Mouse (Mus musculus): Measurements from ENCODE around the gene Kcmf1. TPM values are rescaled to one million over a fixed set of nuclear protein-coding genes. Genes with fewer than 3 reads are reported as not detected.
"Not testable (repeated sequence)": the region's sequence is repeated elsewhere in the genome, so short reads cannot be mapped to it uniquely, and the experiment has no call there.

The Kcmf1 gene
- total RNA-seq, 2 experiments from 2014 or later: 57.8 to 64.1 TPM

DNA sequence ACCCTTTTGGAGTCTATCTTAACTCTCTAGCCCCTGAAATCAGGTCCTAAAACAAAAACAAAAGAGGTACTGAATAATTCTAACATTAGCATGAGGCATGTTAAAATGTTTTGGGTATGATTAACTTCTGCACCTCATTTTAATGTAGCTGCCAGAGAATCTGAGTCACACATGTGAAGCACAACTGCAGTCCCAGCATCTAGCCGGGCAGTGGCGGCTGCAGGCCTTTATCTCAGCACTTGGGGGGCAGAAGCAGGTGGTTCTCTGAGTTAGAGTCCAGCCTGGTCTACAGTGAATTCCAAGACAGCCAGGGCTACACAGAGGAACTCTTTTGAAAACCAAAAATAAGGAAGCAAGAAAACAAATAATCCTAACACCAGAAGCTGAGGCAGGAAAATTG lies 11.1 kb downstream of the Kcmf1 start:
- Histone ChIP-seq H3K4me3 (no peak overlapping the region), H3K27ac (no peak overlapping the region)
- no peak for TF ChIP-seq CTCF (conservative IDR thresholded peaks at IDR 0.05)
- DNase-seq (ENCODE audit: low spot score in 2 of 2): no peak

DNA sequence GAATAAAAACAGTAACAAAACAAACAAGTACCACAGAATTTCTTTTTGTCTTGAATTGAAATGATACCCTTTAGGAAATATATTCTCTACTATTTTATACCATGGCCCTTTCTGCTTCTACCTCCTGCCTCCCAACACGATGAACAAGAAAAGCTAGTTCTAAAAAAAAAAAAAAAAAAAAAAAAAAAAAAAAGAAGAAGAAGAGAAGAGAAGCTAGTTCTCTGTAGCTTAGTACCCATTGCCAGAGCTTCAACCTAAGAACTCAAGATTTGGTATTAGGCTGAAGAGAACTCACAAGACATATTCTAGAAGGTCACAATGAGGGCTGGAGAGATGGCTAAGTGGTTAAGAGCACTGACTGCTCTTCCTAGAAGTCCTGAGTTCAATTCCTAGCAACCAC lies 14.5 kb downstream of the Kcmf1 start:
- Histone ChIP-seq H3K4me3 (no peak overlapping the region), H3K27ac (no peak overlapping the region)
- no peak for TF ChIP-seq CTCF (conservative IDR thresholded peaks at IDR 0.05)
- DNase-seq (ENCODE audit: low spot score in 2 of 2): no peak

DNA sequence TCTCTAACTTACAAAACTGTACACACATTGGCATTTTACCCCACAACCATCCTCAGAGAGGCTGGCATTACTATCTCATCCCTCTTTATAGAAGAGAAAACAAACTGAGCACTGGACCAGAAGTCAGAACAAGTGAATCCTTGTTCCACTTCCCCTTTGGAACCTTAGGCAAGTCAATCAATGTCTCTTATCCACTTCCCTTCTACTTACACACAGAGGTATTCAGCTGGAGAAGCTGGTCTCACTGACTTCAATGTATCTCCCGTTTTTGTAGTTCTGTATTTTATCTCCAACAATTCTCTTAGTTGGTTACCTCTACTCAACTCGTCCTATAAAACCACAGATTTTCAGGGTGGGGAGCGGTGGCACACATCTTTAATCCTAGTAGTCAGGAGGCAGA lies 15.0 kb downstream of the Kcmf1 start:
- no peak for DNase-seq (ENCODE audit: low spot score in 2 of 2)
- Histone ChIP-seq H3K4me3 (no peak overlapping the region), H3K27ac (no peak overlapping the region)
- no peak for TF ChIP-seq CTCF (conservative IDR thresholded peaks at IDR 0.05)

DNA sequence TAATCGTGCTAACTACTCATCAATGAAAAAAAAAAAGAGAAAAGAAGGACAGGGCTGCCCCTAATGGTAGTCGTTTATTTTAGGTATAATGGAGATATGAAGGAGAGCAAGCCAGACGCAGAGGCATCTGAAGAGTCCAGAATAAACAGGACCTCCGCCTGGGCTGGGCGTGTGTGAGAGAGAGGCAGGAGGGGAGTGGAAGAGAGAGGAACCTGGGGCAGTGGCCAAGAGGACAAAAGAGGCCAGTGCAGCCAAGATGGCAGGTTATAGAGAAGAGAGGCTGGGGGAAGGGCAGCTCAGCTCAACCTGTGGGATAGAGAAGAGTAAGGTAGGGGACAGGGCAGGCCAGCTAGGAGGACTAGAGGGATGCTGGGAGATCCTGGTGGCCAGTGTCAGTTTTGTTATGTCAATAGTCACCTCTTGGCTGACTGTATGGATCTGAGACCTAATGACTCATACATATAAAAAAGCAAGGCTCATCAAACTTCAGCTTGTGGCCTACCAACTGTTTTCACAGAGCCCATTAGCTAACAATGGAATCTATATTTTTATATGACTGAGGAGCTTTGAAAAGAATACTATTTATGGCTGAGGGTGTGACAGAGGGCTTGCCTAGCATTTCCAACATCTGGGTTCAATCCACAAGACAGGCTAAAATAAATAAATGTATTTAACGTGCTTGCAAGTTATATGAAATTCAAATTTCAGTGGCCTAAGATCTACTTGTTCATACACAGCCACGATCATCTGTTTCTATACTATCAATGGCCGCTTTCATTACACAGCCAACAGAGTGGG lies 16.9 kb downstream of the Kcmf1 start:
- no peak for DNase-seq (ENCODE audit: low spot score in 2 of 2)
- Histone ChIP-seq H3K4me3 (no peak overlapping the region), H3K27ac (no peak overlapping the region)
- TF ChIP-seq CTCF (conservative IDR thresholded peaks at IDR 0.05): no peak

DNA sequence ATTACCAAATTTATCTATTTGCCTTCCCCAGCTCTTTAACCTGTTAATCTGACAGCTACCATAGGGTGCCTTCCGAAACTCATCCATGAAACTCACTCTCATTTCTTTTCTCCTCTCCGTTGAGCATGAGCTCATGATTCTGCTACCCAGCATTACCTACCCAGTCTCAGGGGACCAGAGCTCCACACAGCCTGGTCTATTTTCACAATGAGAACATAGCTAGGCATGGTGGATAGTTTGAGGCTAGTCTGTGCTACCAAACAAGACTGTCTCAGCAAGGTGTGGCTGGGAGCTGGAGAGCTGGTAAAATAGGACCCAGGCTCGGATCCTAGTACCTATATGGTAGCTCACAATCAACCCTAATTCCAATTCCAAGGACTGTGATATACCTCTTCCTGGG lies 17.6 kb downstream of the Kcmf1 start:
- Histone ChIP-seq H3K27ac (no peak overlapping the region), H3K4me3 (no peak overlapping the region)
- DNase-seq (ENCODE audit: low spot score in 2 of 2): no peak
- no peak for TF ChIP-seq CTCF (conservative IDR thresholded peaks at IDR 0.05)

DNA sequence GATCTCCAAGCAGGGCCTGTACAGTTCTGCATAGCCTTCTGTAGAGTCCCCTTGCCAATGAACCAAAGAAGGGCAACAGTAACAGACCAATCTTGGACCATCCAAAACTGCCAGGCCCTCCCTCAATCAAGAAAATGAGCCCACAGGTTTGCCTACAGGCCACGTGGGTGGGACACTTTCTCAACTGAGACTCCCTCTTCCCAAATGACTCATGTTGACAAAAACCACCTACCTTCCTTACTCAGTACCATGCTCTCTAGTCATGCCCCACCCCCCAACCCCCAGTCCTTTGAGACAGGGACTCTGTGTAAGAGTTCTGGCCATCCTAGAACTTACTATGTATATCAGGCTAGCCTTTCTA lies 18.2 kb downstream of the Kcmf1 start:
- Histone ChIP-seq H3K4me3 (no peak overlapping the region), H3K27ac (no peak overlapping the region)
- DNase-seq (ENCODE audit: low spot score in 2 of 2): no peak
- no peak for TF ChIP-seq CTCF (conservative IDR thresholded peaks at IDR 0.05)

DNA sequence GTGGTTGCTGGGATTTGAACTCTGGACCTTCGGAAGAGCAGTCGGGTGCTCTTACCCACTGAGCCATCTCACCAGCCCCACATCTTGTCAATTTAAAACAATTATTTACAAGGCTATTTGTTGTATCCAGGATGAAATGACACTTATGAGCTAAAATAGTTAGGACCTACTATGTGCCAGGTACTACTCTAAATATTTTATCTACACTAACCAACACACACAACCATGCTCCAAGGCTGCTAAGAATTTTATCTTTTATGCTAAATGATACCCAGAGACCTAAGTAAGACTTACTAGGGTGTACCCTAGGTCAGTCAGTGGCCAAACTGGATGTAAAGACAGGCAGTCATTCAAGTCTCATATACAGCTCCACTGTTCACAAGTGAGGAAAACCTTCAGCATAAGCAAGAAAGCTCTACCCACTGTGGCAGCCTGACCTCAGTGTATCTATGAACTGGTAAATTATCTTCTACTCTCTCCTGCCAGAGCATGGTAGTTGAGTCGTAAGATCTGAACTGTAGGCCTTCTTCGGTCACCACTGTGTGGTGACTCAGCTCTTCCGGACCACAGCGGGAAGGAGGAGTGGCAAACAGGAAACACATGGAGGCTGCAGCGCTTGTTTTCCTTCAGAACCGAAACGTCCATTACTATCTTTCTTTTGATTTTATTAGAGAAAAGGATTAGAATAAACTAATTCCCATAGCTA lies 18.7 kb downstream of the Kcmf1 start:
- no peak for TF ChIP-seq CTCF (conservative IDR thresholded peaks at IDR 0.05)
- Histone ChIP-seq H3K27ac (no peak overlapping the region), H3K4me3 (no peak overlapping the region)
- no peak for DNase-seq (ENCODE audit: low spot score in 2 of 2)

DNA sequence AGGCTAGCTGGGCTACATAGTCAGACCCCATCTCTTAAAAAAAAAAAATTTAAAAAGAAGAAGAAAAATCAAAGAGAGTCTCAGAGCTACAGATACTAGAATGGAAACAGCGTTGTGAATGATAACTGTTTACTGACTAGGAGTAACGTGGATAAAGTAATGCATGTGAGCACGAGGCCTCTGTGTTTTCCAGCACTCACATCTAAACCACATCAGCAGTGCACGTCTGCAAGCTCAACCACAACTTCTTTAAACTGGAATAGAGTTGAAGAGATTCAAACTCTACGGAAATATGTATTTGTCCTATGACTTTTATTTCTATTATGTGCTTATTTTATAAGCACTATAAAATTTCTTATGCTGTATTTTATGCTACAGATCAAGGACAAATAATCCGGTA lies 23.1 kb downstream of the Kcmf1 start:
- DNase-seq (ENCODE audit: low spot score in 2 of 2): no peak
- TF ChIP-seq CTCF (conservative IDR thresholded peaks at IDR 0.05): no peak
- Histone ChIP-seq H3K4me3 (no peak overlapping the region), H3K27ac (no peak overlapping the region)

DNA sequence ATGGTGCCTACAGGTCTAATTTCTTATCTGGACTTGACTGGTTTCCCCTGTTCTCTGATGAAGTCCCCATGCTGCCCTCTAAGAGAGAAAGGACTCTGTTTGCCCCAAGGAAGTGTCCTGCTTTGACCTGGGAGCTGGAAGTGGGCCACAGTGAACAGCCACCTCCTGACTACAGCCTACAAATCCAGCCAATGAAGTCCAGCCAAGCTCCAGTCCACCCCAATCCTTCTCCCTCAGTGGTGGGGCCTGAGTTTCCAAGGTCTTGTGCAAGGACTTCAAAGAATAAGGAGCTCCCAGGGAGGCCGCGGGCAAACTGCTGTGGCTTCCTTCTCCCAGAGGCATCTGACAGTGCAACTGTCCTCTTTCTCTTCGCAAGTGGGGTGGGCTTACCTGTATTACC lies 26.4 kb downstream of the Kcmf1 start:
- DNase-seq (ENCODE audit: low spot score in 2 of 2): peak in 1 of 2 experiments; percentile 27

GRCm38 (mm10) chr6:72872276-72872675 lies 27.5 kb downstream of the Kcmf1 start:
- Histone ChIP-seq H3K27ac (peak overlapping the region; percentile 72; the same call in 1 of the 2 replicates), H3K4me3 (no peak overlapping the region)
- TF ChIP-seq CTCF (conservative IDR thresholded peaks at IDR 0.05): no peak
- no peak for DNase-seq (ENCODE audit: low spot score in 2 of 2)

More for the DNA sequence above, 26.4 kb downstream of the Kcmf1 start:
- H3K27ac ChIP-seq: peak overlapping the region; percentile 72; the same call in 1 of the 2 replicates
- no peak overlapping the region for H3K4me3 ChIP-seq
- TF ChIP-seq CTCF (conservative IDR thresholded peaks at IDR 0.05): no peak

- no peak overlapping the region for H3K4me3 ChIP-seq
- DNase-seq (ENCODE audit: low spot score in 2 of 2): peak in 1 of 2 experiments; percentile 40
- TF ChIP-seq CTCF (conservative IDR thresholded peaks at IDR 0.05): no peak
- H3K27ac ChIP-seq: peak overlapping the region; percentile 36; the same call in 1 of the 2 replicates
Measured at GRCm38 (mm10) chr6:72869601-72870000, 30.2 kb downstream of the Kcmf1 start.

DNA sequence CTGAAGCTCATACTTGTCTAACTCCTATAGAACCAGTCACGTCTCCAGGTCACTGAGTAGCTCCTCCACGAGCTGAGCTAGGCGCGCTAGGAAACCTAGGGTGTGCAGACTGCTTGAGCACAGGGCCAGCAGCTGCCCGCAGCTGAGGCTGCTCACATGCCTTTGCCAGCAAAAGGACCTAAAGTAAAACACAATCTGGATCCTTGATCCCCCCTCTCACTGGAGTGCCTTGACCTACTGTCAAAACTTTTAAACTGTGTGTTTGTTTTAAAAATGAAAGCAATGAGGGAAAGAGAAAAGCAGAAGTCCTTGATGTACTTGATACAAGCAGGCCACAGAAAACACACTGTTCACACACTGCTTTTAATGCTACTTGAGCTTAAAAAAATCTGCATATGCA lies 31.1 kb downstream of the Kcmf1 start:
- no peak overlapping the region for H3K4me3 ChIP-seq
- TF ChIP-seq CTCF (conservative IDR thresholded peaks at IDR 0.05): no peak
- no peak for DNase-seq (ENCODE audit: low spot score in 2 of 2)
- H3K27ac ChIP-seq: peak overlapping the region; percentile 61

GRCm38 (mm10) chr6:72867746-72868145 lies 32.0 kb downstream of the Kcmf1 start:
- no peak overlapping the region; the same call in 1 of the 2 replicates for H3K27ac ChIP-seq
- TF ChIP-seq CTCF (conservative IDR thresholded peaks at IDR 0.05): no peak
- no peak for DNase-seq (ENCODE audit: low spot score in 2 of 2)
- H3K4me3 ChIP-seq: no peak overlapping the region

GRCm38 (mm10) chr6:72866232-72866631 lies 33.5 kb downstream of the Kcmf1 start:
- Histone ChIP-seq H3K4me3 (no peak overlapping the region), H3K27ac (no peak overlapping the region)
- no peak for DNase-seq (ENCODE audit: low spot score in 2 of 2)
- TF ChIP-seq CTCF (conservative IDR thresholded peaks at IDR 0.05): no peak

- not testable (repeated sequence) for H3K4me3 ChIP-seq; DNase-seq (ENCODE audit: low spot score in 2 of 2)
Measured at GRCm38 (mm10) chr6:72862686-72863085, 37.1 kb downstream of the Kcmf1 start.

More at GRCm38 (mm10) chr6:72862686-72863085, 37.1 kb downstream of the Kcmf1 start:
- H3K27ac ChIP-seq: not testable (repeated sequence)
